Comparison of ENCODE assay signal across 8 mouse cellular contexts in the genomic region with DNA sequence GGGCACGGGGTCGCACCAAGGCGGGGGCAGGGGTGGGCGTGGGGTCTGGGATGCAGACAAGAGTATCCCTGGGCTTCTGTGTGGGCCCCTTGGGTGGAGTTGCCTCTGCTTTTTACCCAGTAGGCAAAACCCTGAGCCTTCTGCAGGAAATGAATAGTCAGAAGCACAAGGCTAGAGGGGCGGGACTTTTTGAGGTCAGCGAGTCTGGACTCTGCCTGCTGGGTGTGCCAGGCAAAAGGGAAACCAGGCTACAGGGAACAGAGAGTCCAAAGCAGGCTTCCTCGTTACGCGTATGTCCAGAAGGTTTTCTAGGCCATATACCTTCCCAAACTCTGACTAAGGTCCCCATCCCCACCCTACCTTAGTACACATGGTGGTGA. TPM values are rescaled to one million over a fixed set of nuclear protein-coding genes. Genes with fewer than 3 reads are reported as not detected.
DNase-seq lines count a peak whose midpoint lies in the region; ATAC-seq lines count a peak whose summit lies in the region.

No protein-coding gene starts in this region.

- H3K9ac ChIP-seq in forebrain, embryonic 13.5 days, result peak overlapping the region; percentile 62
- H3K9ac ChIP-seq in hindbrain, embryonic 13.5 days, result peak overlapping the region; percentile 73
- H3K9ac ChIP-seq in limb, embryonic 11.5 days (ENCODE audit: low read length), result 0 out of 2 replicates have a peak overlapping the region, but pooled peaks have one; percentile 40

- H3K27ac ChIP-seq in forebrain, embryonic 13.5 days, result peak overlapping the region; percentile 100
- peak overlapping the region; percentile 100 for H3K27ac ChIP-seq in hindbrain, embryonic 13.5 days
- H3K27ac ChIP-seq in limb, embryonic 11.5 days (replicated peaks; ENCODE audit: low read depth, low read length), result peak overlapping the region; percentile 61; the same call in 1 of the 2 replicates
- peak overlapping the region; percentile 97 for H3K27ac ChIP-seq in midbrain, embryonic 10.5 days (replicated peaks)

- WGBS in forebrain, embryonic 13.5 days, result 8% methylated on average over 9 of the region's 9 CpGs
- 22% methylated on average over 7 of the region's 9 CpGs for WGBS in hindbrain, embryonic 13.5 days
- 43% methylated on average over 9 of the region's 9 CpGs for WGBS in limb, embryonic 11.5 days
- WGBS in midbrain, embryonic 10.5 days, result 25% methylated on average over 9 of the region's 9 CpGs

- no peaks in the 10 kb centered on the region for H3K36me3 ChIP-seq in forebrain, embryonic 13.5 days (ENCODE audit: poor library complexity, severe bottlenecking)
- no peaks in the 10 kb centered on the region for H3K36me3 ChIP-seq in hindbrain, embryonic 13.5 days
- H3K36me3 ChIP-seq in limb, embryonic 11.5 days (ENCODE audit: control insufficient read depth, insufficient read depth, low read length), result no peaks in the 10 kb centered on the region
- no peaks in the 10 kb centered on the region for H3K36me3 ChIP-seq in midbrain, embryonic 10.5 days

- DNase-seq in adrenal gland, adult (ENCODE audit: inconsistent age in 2 of 2, low spot score in 1 of 2), result peak; percentile 87 to 95
- no peak for DNase-seq in adrenal gland, postnatal 4 days (ENCODE audit: low spot score in 2 of 2)
- peak; percentile 78 for DNase-seq in brain, adult 2 months (ENCODE audit: low read depth, low spot score)
- peak; percentile 37 for DNase-seq in limb, embryonic 11.5 days (ENCODE audit: low spot score)
- peak; percentile 50 for DNase-seq in midbrain, embryonic 10.5 days (ENCODE audit: low spot score)

- H3K4me3 ChIP-seq in forebrain, embryonic 13.5 days, result peak overlapping the region; percentile 18; the same call in 1 of the 2 replicates
- 0 out of 2 replicates have a peak overlapping the region, but pooled peaks have one; percentile 27 for H3K4me3 ChIP-seq in hindbrain, embryonic 13.5 days
- H3K4me3 ChIP-seq in limb, embryonic 11.5 days (ENCODE audit: low read depth, low read length), result peak overlapping the region; percentile 11; the same call in 1 of the 2 replicates
- H3K4me3 ChIP-seq in midbrain, embryonic 10.5 days, result peak overlapping the region; percentile 46

- peak overlapping the region; percentile 52 for H3K4me2 ChIP-seq in forebrain, embryonic 13.5 days
- peak overlapping the region; percentile 50 for H3K4me2 ChIP-seq in hindbrain, embryonic 13.5 days
- peak overlapping the region; percentile 49 for H3K4me2 ChIP-seq in limb, embryonic 11.5 days (ENCODE audit: low read depth, severe bottlenecking)

- no peaks in the 10 kb centered on the region for H3K27me3 ChIP-seq in forebrain, embryonic 13.5 days
- H3K27me3 ChIP-seq in hindbrain, embryonic 13.5 days, result no peaks in the 10 kb centered on the region
- no peaks in the 10 kb centered on the region for H3K27me3 ChIP-seq in limb, embryonic 11.5 days (ENCODE audit: control insufficient read depth, insufficient read depth, low read length)
- H3K27me3 ChIP-seq in midbrain, embryonic 10.5 days (ENCODE audit: low read depth, poor library complexity, severe bottlenecking), result no peaks in the 10 kb centered on the region

- ATAC-seq in forebrain, embryonic 13.5 days, result no peak; the same call in 1 of the 2 replicates
- ATAC-seq in hindbrain, embryonic 13.5 days (ENCODE audit: low FRiP score), result 0 out of 2 replicates have a peak, but pooled peaks have one; percentile 0
- no peak for ATAC-seq in limb, embryonic 11.5 days (ENCODE audit: insufficient number of reproducible peaks, low FRiP score, low TSS enrichment, low read depth)
- ATAC-seq in frontal cortex, adult (ENCODE audit: low TSS enrichment), result no peak

- H3K4me1 ChIP-seq in forebrain, embryonic 13.5 days, result peaks cover 46% of the 10 kb centered on the region
- peaks cover 54% of the 10 kb centered on the region for H3K4me1 ChIP-seq in hindbrain, embryonic 13.5 days (replicated peaks)
- H3K4me1 ChIP-seq in limb, embryonic 11.5 days (ENCODE audit: control insufficient read depth, insufficient read depth, low read length), result peaks cover 26% of the 10 kb centered on the region
- peaks cover 55% of the 10 kb centered on the region for H3K4me1 ChIP-seq in midbrain, embryonic 10.5 days

- H3K9me3 ChIP-seq in forebrain, embryonic 13.5 days (replicated peaks), result no peaks in the 10 kb centered on the region
- no peaks in the 10 kb centered on the region for H3K9me3 ChIP-seq in hindbrain, embryonic 13.5 days
- no peaks in the 10 kb centered on the region for H3K9me3 ChIP-seq in limb, embryonic 11.5 days (ENCODE audit: control insufficient read depth, low read length)
- H3K9me3 ChIP-seq in midbrain, embryonic 10.5 days (replicated peaks), result no peaks in the 10 kb centered on the region

RNA-seq across cellular contexts. Expression of gene Tob1, which starts 50.0 kb away (rescaled TPM):
- total RNA-seq in adrenal gland, postnatal 4 days (2021), result 100 to 1,000 TPM; 117 to 126 TPM
- polyA plus RNA-seq in forebrain, embryonic 13.5 days (2015; fragmentation: Nextera tagmentation; extraction: Ambion mirVana), result 39.0 and 41.0 TPM in 2 replicates
- 32.3 and 36.0 TPM in 2 replicates for polyA plus RNA-seq in hindbrain, embryonic 13.5 days (2015; fragmentation: Nextera tagmentation; extraction: Ambion mirVana)
- 28.9 and 31.8 TPM in 2 replicates for polyA plus RNA-seq in limb, embryonic 11.5 days (2014; fragmentation: Nextera tagmentation; extraction: Ambion mirVana)
- polyA plus RNA-seq in midbrain, embryonic 10.5 days (2016; fragmentation: Nextera tagmentation; extraction: Ambion mirVana), result 18.4 and 21.6 TPM in 2 replicates

Comparison
In these comparisons a context has a peak if more than half of its experiments do, and no peak if none do; other contexts are left out.
1. DNase-seq: peak in adrenal gland, adult (2 of 2), brain, adult 2 months (single experiment), limb, embryonic 11.5 days (single experiment) and midbrain, embryonic 10.5 days (single experiment); none in adrenal gland, postnatal 4 days (0 of 2).
2. Peak in every context shown above with its lines, with median percentiles within 50 percentile points of each other: H3K27ac ChIP-seq, H3K4me2 ChIP-seq, H3K4me3 ChIP-seq and H3K9ac ChIP-seq.